Mouse (Mus musculus): Measurements from ENCODE around the gene Pcmt1. TPM values are rescaled to one million over a fixed set of nuclear protein-coding genes. Genes with fewer than 3 reads are reported as not detected.

Gene Pcmt1
- polyA plus RNA-seq, 1 experiment from 2014 or later: 114 TPM

- peaks cover 66% of the 10 kb centered on the region for H3K36me3 ChIP-seq (ENCODE audit: control insufficient read depth, insufficient read depth, low read length)
- ATAC-seq (ENCODE audit: insufficient number of reproducible peaks, insufficient read depth, low FRiP score, low read depth): no peak
- no peak overlapping the region for H3K4me3 ChIP-seq (ENCODE audit: low read depth, low read length)
- WGBS: 92% methylated on average over 3 of the region's 3 CpGs
- no peaks in the 10 kb centered on the region for H3K9me3 ChIP-seq (ENCODE audit: control insufficient read depth, low read depth, low read length)
- no peaks in the 10 kb centered on the region for H3K4me1 ChIP-seq (ENCODE audit: control insufficient read depth, insufficient read depth, low read length)
- no peak overlapping the region for H3K9ac ChIP-seq (replicated peaks; ENCODE audit: low read depth, low read length)
- H3K27me3 ChIP-seq (ENCODE audit: control insufficient read depth, insufficient read depth, low read length): no peaks in the 10 kb centered on the region
- H3K27ac ChIP-seq (ENCODE audit: low read length): no peak overlapping the region
- no peak overlapping the region for H3K4me2 ChIP-seq (replicated peaks; ENCODE audit: low read depth, low read length)
These were observed 19.2 kb upstream of the Pcmt1 start for GRCm38 (mm10) chr10:7700120-7700519.

DNA sequence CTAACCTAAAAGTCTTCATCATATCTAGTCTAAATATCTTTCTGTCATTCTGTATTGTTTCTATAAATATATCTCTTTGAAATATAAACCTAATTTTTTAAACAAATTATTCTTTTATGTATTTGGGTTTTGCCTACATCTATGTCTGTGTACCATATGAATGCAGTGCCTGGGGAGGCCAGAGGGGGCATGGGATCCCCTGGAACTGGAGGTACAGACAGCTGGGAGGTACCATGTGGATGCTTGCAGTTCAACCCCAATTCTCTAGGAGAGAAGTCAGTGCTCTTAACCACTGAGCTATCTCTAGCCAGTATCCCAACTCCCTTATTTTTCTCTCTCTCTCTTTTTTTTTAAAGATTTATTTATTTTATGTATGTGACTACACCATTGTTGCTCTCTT, 14.3 kb upstream of the Pcmt1 start:
- H3K27ac ChIP-seq (ENCODE audit: low read length): no peak overlapping the region
- H3K4me2 ChIP-seq (replicated peaks; ENCODE audit: low read depth, low read length): no peak overlapping the region
- H3K9ac ChIP-seq (replicated peaks; ENCODE audit: low read depth, low read length): no peak overlapping the region
- H3K27me3 ChIP-seq (ENCODE audit: control insufficient read depth, insufficient read depth, low read length): no peaks in the 10 kb centered on the region
- no peaks in the 10 kb centered on the region for H3K9me3 ChIP-seq (ENCODE audit: control insufficient read depth, low read depth, low read length)
- no peaks in the 10 kb centered on the region for H3K4me1 ChIP-seq (ENCODE audit: control insufficient read depth, insufficient read depth, low read length)
- peaks cover 70% of the 10 kb centered on the region for H3K36me3 ChIP-seq (ENCODE audit: control insufficient read depth, insufficient read depth, low read length)
- ATAC-seq (ENCODE audit: insufficient number of reproducible peaks, insufficient read depth, low FRiP score, low read depth): no peak
- no peak overlapping the region for H3K4me3 ChIP-seq (ENCODE audit: low read depth, low read length)

DNA sequence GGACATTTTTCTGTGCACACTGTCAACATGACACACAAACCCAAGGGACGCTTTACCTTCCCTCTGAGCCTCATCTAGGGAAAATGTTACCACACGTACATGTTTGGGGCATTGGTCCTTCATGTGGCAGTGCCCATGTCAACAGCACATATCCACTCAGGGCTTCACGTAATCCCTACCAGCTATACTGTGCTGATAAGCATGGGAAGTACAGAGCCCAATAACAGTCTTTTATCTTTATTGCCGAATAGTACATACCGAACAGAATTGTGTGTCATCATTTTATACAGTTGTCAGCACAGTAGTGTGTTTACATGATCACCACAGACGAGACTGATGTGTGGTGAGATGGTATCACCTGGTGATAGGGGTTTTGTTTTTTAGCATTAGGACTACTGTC, 6.0 kb upstream of the Pcmt1 start:
- ATAC-seq (ENCODE audit: insufficient number of reproducible peaks, insufficient read depth, low FRiP score, low read depth): no peak
- Histone ChIP-seq H3K4me2 (replicated peaks; ENCODE audit: low read depth, low read length) (no peak overlapping the region), H3K9me3 (ENCODE audit: control insufficient read depth, low read depth, low read length) (no peaks in the 10 kb centered on the region), H3K4me1 (ENCODE audit: control insufficient read depth, insufficient read depth, low read length) (peaks cover 11% of the 10 kb centered on the region), H3K36me3 (ENCODE audit: control insufficient read depth, insufficient read depth, low read length) (peaks cover 9% of the 10 kb centered on the region), H3K27me3 (ENCODE audit: control insufficient read depth, insufficient read depth, low read length) (no peaks in the 10 kb centered on the region), H3K27ac (ENCODE audit: low read length) (no peak overlapping the region), H3K9ac (replicated peaks; ENCODE audit: low read depth, low read length) (no peak overlapping the region), H3K4me3 (ENCODE audit: low read depth, low read length) (no peak overlapping the region)
- 82% methylated on average over 6 of the region's 6 CpGs for WGBS

- peak overlapping the region; percentile 98; the same call in 1 of the 2 replicates for H3K9ac ChIP-seq (replicated peaks; ENCODE audit: low read depth, low read length)
- peak overlapping the region; percentile 80 for H3K4me3 ChIP-seq (ENCODE audit: low read depth, low read length)
- WGBS: 45% methylated on average over 3 of the region's 3 CpGs
- peak overlapping the region; percentile 71 for H3K4me2 ChIP-seq (replicated peaks; ENCODE audit: low read depth, low read length)
- ATAC-seq (ENCODE audit: insufficient number of reproducible peaks, insufficient read depth, low FRiP score, low read depth): no peak
- no peaks in the 10 kb centered on the region for H3K27me3 ChIP-seq (ENCODE audit: control insufficient read depth, insufficient read depth, low read length)
- no peaks in the 10 kb centered on the region for H3K9me3 ChIP-seq (ENCODE audit: control insufficient read depth, low read depth, low read length)
- H3K4me1 ChIP-seq (ENCODE audit: control insufficient read depth, insufficient read depth, low read length): peaks cover 22% of the 10 kb centered on the region
- H3K27ac ChIP-seq (ENCODE audit: low read length): no peak overlapping the region
- peaks cover 9% of the 10 kb centered on the region for H3K36me3 ChIP-seq (ENCODE audit: control insufficient read depth, insufficient read depth, low read length)
These were observed 1.3 kb upstream of the Pcmt1 start for GRCm38 (mm10) chr10:7682249-7682648.

- peaks cover 16% of the 10 kb centered on the region for H3K36me3 ChIP-seq (ENCODE audit: control insufficient read depth, insufficient read depth, low read length)
- H3K4me3 ChIP-seq (ENCODE audit: low read depth, low read length): peak overlapping the region; percentile 80
- WGBS: under 1% methylated on average over 49 of the region's 64 CpGs
- peak overlapping the region; percentile 98 for H3K9ac ChIP-seq (replicated peaks; ENCODE audit: low read depth, low read length)
- H3K27me3 ChIP-seq (ENCODE audit: control insufficient read depth, insufficient read depth, low read length): no peaks in the 10 kb centered on the region
- peak overlapping the region; percentile 71 for H3K4me2 ChIP-seq (replicated peaks; ENCODE audit: low read depth, low read length)
- peak overlapping the region; percentile 98 for H3K27ac ChIP-seq (ENCODE audit: low read length)
- H3K4me1 ChIP-seq (ENCODE audit: control insufficient read depth, insufficient read depth, low read length): peaks cover 22% of the 10 kb centered on the region
- H3K9me3 ChIP-seq (ENCODE audit: control insufficient read depth, low read depth, low read length): no peaks in the 10 kb centered on the region
- peak; percentile 87 for ATAC-seq (ENCODE audit: insufficient number of reproducible peaks, insufficient read depth, low FRiP score, low read depth)
These were observed 548 bp upstream of the Pcmt1 start for GRCm38 (mm10) chr10:7681343-7682025.

- no peak overlapping the region for H3K4me2 ChIP-seq (replicated peaks; ENCODE audit: low read depth, low read length)
- H3K36me3 ChIP-seq (ENCODE audit: control insufficient read depth, insufficient read depth, low read length): peaks cover 53% of the 10 kb centered on the region
- no peaks in the 10 kb centered on the region for H3K4me1 ChIP-seq (ENCODE audit: control insufficient read depth, insufficient read depth, low read length)
- no peak overlapping the region for H3K4me3 ChIP-seq (ENCODE audit: low read depth, low read length)
- 68% methylated on average over 1 of the region's 1 CpGs for WGBS
- no peaks in the 10 kb centered on the region for H3K27me3 ChIP-seq (ENCODE audit: control insufficient read depth, insufficient read depth, low read length)
- no peaks in the 10 kb centered on the region for H3K9me3 ChIP-seq (ENCODE audit: control insufficient read depth, low read depth, low read length)
- ATAC-seq (ENCODE audit: insufficient number of reproducible peaks, insufficient read depth, low FRiP score, low read depth): no peak
- H3K9ac ChIP-seq (replicated peaks; ENCODE audit: low read depth, low read length): no peak overlapping the region
- H3K27ac ChIP-seq (ENCODE audit: low read length): no peak overlapping the region
These were observed 7.3 kb downstream of the Pcmt1 start for GRCm38 (mm10) chr10:7673673-7674072.

DNA sequence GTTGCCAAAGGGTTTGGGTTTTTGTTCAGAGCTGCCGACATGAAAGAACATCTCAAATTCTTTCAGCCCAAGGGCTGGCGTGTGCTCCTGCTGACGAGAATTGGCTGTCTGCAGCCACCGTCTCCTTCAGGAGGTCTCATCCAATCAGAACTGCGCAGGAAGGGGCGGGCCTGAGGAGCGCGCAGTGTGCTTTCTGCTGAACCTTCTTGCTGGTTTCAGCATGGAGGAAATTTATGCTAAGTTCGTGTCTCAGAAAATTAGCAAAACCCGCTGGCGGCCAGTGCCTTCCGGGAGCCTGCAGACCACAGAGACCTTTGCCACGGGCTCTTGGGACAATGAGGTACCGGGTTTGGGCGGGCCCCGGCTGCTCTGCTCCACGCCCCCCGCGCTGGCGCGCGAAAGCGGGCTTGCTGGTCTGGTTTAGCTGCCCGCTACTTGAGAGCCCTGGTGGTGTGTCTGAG, 13.6 kb downstream of the Pcmt1 start, which contains the start of gene Nup43:
Gene Nup43 (plus strand): TSS at position 162 of the 461 bp plus-strand sequence.
- no peaks in the 10 kb centered on the region; the same call in 1 of the 2 replicates for H3K4me1 ChIP-seq (ENCODE audit: control insufficient read depth, insufficient read depth, low read length)
- H3K4me3 ChIP-seq (ENCODE audit: low read depth, low read length): peak within 1 kb of the TSS; percentile 79
- peak within 1 kb of the TSS; percentile 59; the same call in 1 of the 2 replicates for H3K27ac ChIP-seq (ENCODE audit: low read length)
- no peaks in the 10 kb centered on the region for H3K9me3 ChIP-seq (ENCODE audit: control insufficient read depth, low read depth, low read length)
- H3K27me3 ChIP-seq (ENCODE audit: control insufficient read depth, insufficient read depth, low read length): no peaks in the 10 kb centered on the region
- H3K36me3 ChIP-seq (ENCODE audit: control insufficient read depth, insufficient read depth, low read length): peaks cover 21% of the 10 kb centered on the region
- peak; percentile 87 for ATAC-seq (ENCODE audit: insufficient number of reproducible peaks, insufficient read depth, low FRiP score, low read depth)
- 1% methylated on average over 24 of the region's 24 CpGs for WGBS
- peak within 1 kb of the TSS; percentile 51 for H3K4me2 ChIP-seq (replicated peaks; ENCODE audit: low read depth, low read length)
- peak within 1 kb of the TSS; percentile 43 for H3K9ac ChIP-seq (replicated peaks; ENCODE audit: low read depth, low read length)

GRCm38 (mm10) chr10:7664889-7665288, 16.0 kb downstream of the Pcmt1 start:
- H3K9me3 ChIP-seq (ENCODE audit: control insufficient read depth, low read depth, low read length): no peaks in the 10 kb centered on the region
- no peak for ATAC-seq (ENCODE audit: insufficient number of reproducible peaks, insufficient read depth, low FRiP score, low read depth)

More at GRCm38 (mm10) chr10:7664889-7665288, 16.0 kb downstream of the Pcmt1 start:
- H3K27me3 ChIP-seq (ENCODE audit: control insufficient read depth, insufficient read depth, low read length): no peaks in the 10 kb centered on the region
- H3K27ac ChIP-seq (ENCODE audit: low read length): no peak overlapping the region
- H3K9ac ChIP-seq (replicated peaks; ENCODE audit: low read depth, low read length): no peak overlapping the region
- WGBS: 91% methylated on average over 1 of the region's 1 CpGs
- H3K4me1 ChIP-seq (ENCODE audit: control insufficient read depth, insufficient read depth, low read length): no peaks in the 10 kb centered on the region; the same call in 1 of the 2 replicates
- no peak overlapping the region for H3K4me3 ChIP-seq (ENCODE audit: low read depth, low read length)
- peaks cover 5% of the 10 kb centered on the region; the same call in 1 of the 2 replicates for H3K36me3 ChIP-seq (ENCODE audit: control insufficient read depth, insufficient read depth, low read length)
- H3K4me2 ChIP-seq (replicated peaks; ENCODE audit: low read depth, low read length): no peak overlapping the region
